Mouse (Mus musculus): ENCODE results near the gene Ak8.

DNA sequence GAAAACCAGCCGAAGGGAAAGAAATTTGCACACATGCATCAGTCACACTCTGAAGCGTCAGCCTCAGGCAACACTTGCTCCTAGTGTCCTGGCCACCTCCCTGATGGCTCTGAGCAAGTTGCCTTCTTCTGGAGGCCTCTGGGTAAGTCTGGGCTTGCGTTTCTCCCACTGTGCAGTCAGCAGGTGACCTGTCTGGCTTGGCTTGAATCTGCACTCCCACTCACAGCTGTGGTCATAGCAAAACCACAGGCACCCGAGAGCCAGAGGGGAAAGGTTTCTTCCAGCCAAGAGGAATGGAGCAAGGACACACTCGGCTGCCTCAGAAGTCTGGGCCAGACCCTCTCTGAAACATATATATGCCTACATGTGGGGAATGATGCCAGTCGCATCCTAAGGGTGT lies 108.9 kb downstream of the Ak8 start:
- TF ChIP-seq CTCF (IDR thresholded peaks at IDR 0.05; ENCODE audit: insufficient read depth, low read length) (no peak), POLR2A (IDR thresholded peaks at IDR 0.05; ENCODE audit: borderline replicate concordance, extremely low read depth, low read depth, low read length) (no peak)
